Mouse (Mus musculus) erythroblast, embryonic 14.5 days (primary cell): Measurements from ENCODE around the gene Hjurp.

Experiments
- GATA1 ChIP-seq: IDR thresholded peaks from 2 replicates; pipeline ENCODE4 v1.6.1; 2012; ENCODE audit warnings: low read length, inconsistent platforms, mixed read lengths
- TAL1 ChIP-seq: IDR thresholded peaks from 3 replicates; pipeline ENCODE4 v1.6.1; 2012; ENCODE audit warnings: low read length, inconsistent platforms, mixed read lengths

GRCm38 (mm10) chr1:88225741-88226140 lies 51.7 kb downstream of the Hjurp start:
- no peak for TF ChIP-seq GATA1
- TF ChIP-seq TAL1: no peak
